Mouse (Mus musculus): ENCODE measurements around the gene Slc38a7. TPM values are rescaled to one million over a fixed set of nuclear protein-coding genes. Genes with fewer than 3 reads are reported as not detected.
"Not testable (repeated sequence)": the region's sequence is repeated elsewhere in the genome, so short reads cannot be mapped to it uniquely, and the experiment has no call there.

Gene Slc38a7
- polyA plus RNA-seq, 1 experiment from 2014 or later: 13.7 TPM

DNA sequence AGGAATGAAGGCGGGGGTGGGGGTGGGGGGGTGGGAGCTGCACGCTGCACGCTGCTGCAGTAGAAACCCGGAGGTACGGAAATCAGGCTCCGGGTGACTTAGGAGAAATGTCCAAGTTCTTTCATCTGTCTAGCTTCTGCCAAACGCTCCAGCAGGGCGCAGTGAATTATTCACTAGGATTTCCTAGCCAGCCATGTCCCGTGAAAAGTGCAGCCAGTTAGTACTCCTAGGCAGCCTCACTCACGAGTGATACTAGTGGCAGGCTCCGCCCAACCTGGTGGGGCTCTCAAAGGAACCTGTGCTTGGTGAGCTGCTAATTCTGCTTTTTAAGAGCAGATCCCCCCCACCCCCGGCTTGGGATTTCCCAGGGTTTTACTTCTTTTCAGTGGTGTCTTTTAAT, 31.2 kb upstream of the Slc38a7 start:
- no peak overlapping the region for H3K9ac ChIP-seq (ENCODE audit: low read length)
- 75% methylated on average over 12 of the region's 12 CpGs for WGBS
- H3K27me3 ChIP-seq (ENCODE audit: control insufficient read depth, insufficient read depth, low read length): no peaks in the 10 kb centered on the region
- ATAC-seq (ENCODE audit: insufficient read depth, low FRiP score): no peak
- no peaks in the 10 kb centered on the region for H3K9me3 ChIP-seq (replicated peaks; ENCODE audit: control insufficient read depth, low read length)
- H3K27ac ChIP-seq (ENCODE audit: low read length): no peak overlapping the region
- H3K4me1 ChIP-seq (ENCODE audit: control insufficient read depth, insufficient read depth, low read length): peaks cover 12% of the 10 kb centered on the region
- H3K36me3 ChIP-seq (ENCODE audit: control insufficient read depth, insufficient read depth, low read length): no peaks in the 10 kb centered on the region
- H3K4me2 ChIP-seq (ENCODE audit: low read depth, low read length): no peak overlapping the region
- H3K4me3 ChIP-seq (replicated peaks; ENCODE audit: low read length): no peak overlapping the region

DNA sequence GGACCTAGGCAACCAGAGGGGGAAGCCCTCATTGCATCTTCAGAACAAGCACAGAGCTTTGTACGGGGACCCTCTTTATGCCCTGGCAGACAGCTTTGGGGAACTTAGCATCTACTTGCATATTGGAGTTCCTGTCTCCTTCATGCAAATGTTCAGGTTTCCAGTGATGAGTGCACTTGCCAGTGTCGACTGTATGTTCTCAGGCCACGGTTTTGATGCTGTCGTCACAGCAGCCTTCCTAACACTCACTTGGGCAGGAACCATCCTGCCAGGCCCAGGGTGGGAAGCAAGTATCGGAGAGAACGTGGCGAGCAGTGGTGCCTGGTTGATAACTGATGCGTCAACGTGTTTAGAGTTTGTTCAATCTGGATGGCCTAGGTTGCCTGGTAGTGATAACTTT, 28.9 kb upstream of the Slc38a7 start:
- no peak overlapping the region for H3K9ac ChIP-seq (ENCODE audit: low read length)
- H3K27me3 ChIP-seq (ENCODE audit: control insufficient read depth, insufficient read depth, low read length): no peaks in the 10 kb centered on the region
- peaks cover 3% of the 10 kb centered on the region; the same call in 1 of the 2 replicates for H3K36me3 ChIP-seq (ENCODE audit: control insufficient read depth, insufficient read depth, low read length)
- ATAC-seq (ENCODE audit: insufficient read depth, low FRiP score): no peak
- H3K4me1 ChIP-seq (ENCODE audit: control insufficient read depth, insufficient read depth, low read length): peaks cover 18% of the 10 kb centered on the region
- WGBS: 86% methylated on average over 9 of the region's 9 CpGs
- no peak overlapping the region for H3K27ac ChIP-seq (ENCODE audit: low read length)
- H3K9me3 ChIP-seq (replicated peaks; ENCODE audit: control insufficient read depth, low read length): no peaks in the 10 kb centered on the region
- H3K4me3 ChIP-seq (replicated peaks; ENCODE audit: low read length): no peak overlapping the region
- H3K4me2 ChIP-seq (ENCODE audit: low read depth, low read length): no peak overlapping the region

DNA sequence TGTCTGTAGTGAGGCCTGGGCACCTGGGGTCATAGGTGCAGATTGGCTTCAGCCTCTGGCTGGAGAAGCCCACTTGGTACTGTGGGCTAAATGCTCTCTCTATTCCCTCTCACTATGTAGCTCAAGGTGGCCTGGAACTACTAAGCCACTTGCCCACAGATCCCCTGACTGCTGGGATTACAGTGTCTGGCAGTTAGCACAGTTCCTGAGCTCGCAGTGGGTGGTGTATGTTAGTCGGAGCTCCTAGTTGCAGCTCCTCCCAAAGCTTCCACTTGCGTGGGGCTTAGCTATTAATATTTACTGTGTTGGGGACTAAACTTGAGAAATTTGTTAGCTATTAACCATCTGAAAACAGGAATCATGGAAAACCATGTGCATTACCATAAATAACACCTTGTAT, 28.2 kb upstream of the Slc38a7 start:
- H3K27me3 ChIP-seq (ENCODE audit: control insufficient read depth, insufficient read depth, low read length): no peaks in the 10 kb centered on the region

DNA sequence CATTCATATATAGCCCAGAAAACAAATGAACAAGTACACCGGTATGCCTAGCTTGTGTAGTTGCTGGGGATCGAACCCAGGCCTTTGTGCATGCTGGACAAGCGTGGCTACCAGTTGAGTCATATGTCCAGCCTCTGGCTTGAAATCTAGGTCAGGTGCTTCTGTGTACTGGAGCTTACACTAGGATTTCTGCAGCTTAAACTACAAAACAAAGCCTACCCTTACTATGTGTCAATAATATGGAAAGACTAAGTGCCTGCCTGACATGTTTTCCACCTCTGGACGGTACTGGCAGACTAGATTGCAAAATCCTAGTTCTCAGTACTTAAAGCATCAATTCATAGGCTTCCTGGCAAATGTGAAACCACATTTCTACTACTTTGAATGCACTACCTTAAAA, 26.5 kb upstream of the Slc38a7 start:
- no peak overlapping the region for H3K4me2 ChIP-seq (ENCODE audit: low read depth, low read length)
- H3K4me1 ChIP-seq (ENCODE audit: control insufficient read depth, insufficient read depth, low read length): 0 out of 2 replicates have a peak, but pooled peaks cover 9% of the 10 kb centered on the region
- peaks cover 8% of the 10 kb centered on the region for H3K36me3 ChIP-seq (ENCODE audit: control insufficient read depth, insufficient read depth, low read length)
- 83% methylated on average over 4 of the region's 4 CpGs for WGBS
- no peaks in the 10 kb centered on the region for H3K9me3 ChIP-seq (replicated peaks; ENCODE audit: control insufficient read depth, low read length)
- H3K4me3 ChIP-seq (replicated peaks; ENCODE audit: low read length): no peak overlapping the region
- H3K9ac ChIP-seq (ENCODE audit: low read length): no peak overlapping the region
- no peaks in the 10 kb centered on the region for H3K27me3 ChIP-seq (ENCODE audit: control insufficient read depth, insufficient read depth, low read length)
- no peak for ATAC-seq (ENCODE audit: insufficient read depth, low FRiP score)
- no peak overlapping the region for H3K27ac ChIP-seq (ENCODE audit: low read length)

More for the DNA sequence above, 28.2 kb upstream of the Slc38a7 start:
- H3K9me3 ChIP-seq (replicated peaks; ENCODE audit: control insufficient read depth, low read length): no peaks in the 10 kb centered on the region
- no peak overlapping the region for H3K9ac ChIP-seq (ENCODE audit: low read length)
- no peak for ATAC-seq (ENCODE audit: insufficient read depth, low FRiP score)
- no peak overlapping the region for H3K4me2 ChIP-seq (ENCODE audit: low read depth, low read length)
- peaks cover 4% of the 10 kb centered on the region; the same call in 1 of the 2 replicates for H3K36me3 ChIP-seq (ENCODE audit: control insufficient read depth, insufficient read depth, low read length)
- H3K4me1 ChIP-seq (ENCODE audit: control insufficient read depth, insufficient read depth, low read length): peaks cover 12% of the 10 kb centered on the region; the same call in 1 of the 2 replicates
- 82% methylated on average over 3 of the region's 3 CpGs for WGBS
- no peak overlapping the region for H3K4me3 ChIP-seq (replicated peaks; ENCODE audit: low read length)
- no peak overlapping the region for H3K27ac ChIP-seq (ENCODE audit: low read length)

DNA sequence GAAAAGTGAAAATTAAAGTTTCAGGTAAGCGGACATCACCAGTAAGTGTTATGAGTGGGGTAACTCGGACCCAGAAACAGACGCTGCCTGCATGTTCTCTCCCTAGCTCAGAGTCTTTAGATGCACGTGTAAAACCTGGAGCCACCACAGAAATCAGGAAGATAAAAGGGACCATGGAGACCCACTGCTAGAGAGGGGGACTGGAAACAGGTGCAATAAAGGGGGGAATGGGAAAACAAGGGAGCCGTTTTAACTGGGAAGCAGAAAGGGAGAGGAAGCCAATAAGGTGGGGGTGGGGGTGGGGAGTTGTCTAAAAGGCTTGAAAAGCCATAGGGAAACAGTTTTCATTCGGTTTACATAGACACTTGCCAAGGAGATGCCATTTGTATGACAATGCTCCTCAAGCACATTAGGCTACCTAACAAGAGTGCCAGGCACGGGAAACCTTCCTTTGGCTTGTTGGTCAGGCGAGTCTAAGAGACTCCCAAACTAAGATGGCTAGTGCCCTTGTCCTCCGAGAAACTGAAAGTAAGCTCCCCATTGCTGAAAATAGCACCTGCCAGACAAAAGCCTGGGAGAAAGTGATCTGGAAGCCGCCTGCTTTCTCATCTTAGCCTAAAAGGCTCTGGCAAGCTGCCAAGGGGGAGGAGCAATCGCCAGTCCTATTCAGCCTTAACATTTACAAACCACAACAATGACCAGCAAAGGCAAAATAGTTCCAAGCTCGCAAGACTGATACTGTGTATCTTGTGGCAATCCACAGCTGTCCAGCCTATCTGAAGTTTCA, 25.0 kb upstream of the Slc38a7 start:
- peaks cover 9% of the 10 kb centered on the region for H3K36me3 ChIP-seq (ENCODE audit: control insufficient read depth, insufficient read depth, low read length)
- no peak overlapping the region for H3K9ac ChIP-seq (ENCODE audit: low read length)
- H3K4me1 ChIP-seq (ENCODE audit: control insufficient read depth, insufficient read depth, low read length): 0 out of 2 replicates have a peak, but pooled peaks cover 9% of the 10 kb centered on the region
- peak overlapping the region; percentile 40 for H3K4me2 ChIP-seq (ENCODE audit: low read depth, low read length)
- H3K9me3 ChIP-seq (replicated peaks; ENCODE audit: control insufficient read depth, low read length): no peaks in the 10 kb centered on the region
- ATAC-seq (ENCODE audit: insufficient read depth, low FRiP score): no peak
- 50% methylated on average over 12 of the region's 12 CpGs for WGBS
- H3K27ac ChIP-seq (ENCODE audit: low read length): no peak overlapping the region
- no peaks in the 10 kb centered on the region for H3K27me3 ChIP-seq (ENCODE audit: control insufficient read depth, insufficient read depth, low read length)
- H3K4me3 ChIP-seq (replicated peaks; ENCODE audit: low read length): 0 out of 2 replicates have a peak overlapping the region, but pooled peaks have one; percentile 11

DNA sequence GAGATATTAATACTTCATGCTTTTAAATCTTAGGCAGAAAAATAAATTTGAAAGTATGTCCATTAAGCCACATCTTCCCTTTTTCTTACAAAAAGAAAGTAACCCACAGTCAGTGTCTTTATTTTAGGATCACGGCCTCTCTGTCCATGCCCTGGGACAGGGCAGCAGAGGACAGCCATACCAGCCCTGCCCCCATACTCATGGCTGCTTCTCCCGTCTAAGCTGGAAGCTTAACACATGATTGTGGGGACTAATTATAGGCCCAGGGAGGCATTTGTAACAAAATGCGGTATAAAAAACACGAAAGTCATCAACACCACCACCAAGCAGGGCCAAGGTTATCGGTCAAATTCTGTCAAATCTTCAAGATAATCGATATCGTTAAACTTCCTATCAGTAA, 21.9 kb upstream of the Slc38a7 start:
- Histone ChIP-seq H3K4me3 (replicated peaks; ENCODE audit: low read length) (no peak overlapping the region), H3K4me2 (ENCODE audit: low read depth, low read length) (no peak overlapping the region), H3K9me3 (replicated peaks; ENCODE audit: control insufficient read depth, low read length) (no peaks in the 10 kb centered on the region), H3K9ac (ENCODE audit: low read length) (no peak overlapping the region), H3K4me1 (ENCODE audit: control insufficient read depth, insufficient read depth, low read length) (0 out of 2 replicates have a peak, but pooled peaks cover 9% of the 10 kb centered on the region), H3K36me3 (ENCODE audit: control insufficient read depth, insufficient read depth, low read length) (peaks cover 12% of the 10 kb centered on the region), H3K27me3 (ENCODE audit: control insufficient read depth, insufficient read depth, low read length) (no peaks in the 10 kb centered on the region), H3K27ac (ENCODE audit: low read length) (no peak overlapping the region)
- WGBS: 93% methylated on average over 7 of the region's 7 CpGs
- ATAC-seq (ENCODE audit: insufficient read depth, low FRiP score): no peak

DNA sequence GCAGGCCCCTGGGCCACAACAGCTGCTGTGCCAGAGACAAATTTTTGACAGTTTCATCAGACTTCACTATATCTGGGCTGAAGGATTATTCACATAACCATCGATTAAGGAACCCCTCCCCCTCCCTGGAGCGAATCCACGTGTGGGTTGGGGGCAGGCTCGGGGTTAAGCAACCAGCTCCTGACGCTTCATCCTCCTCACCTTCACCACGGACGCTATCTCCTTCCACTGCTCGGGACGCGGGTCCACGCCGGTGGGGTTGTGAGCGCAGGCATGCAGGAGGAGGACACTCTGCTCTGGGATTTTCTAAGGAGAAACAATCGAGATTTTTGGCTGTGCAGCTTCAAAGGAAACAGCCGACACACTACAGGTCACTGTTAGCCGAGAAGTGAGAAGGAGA, 18.4 kb upstream of the Slc38a7 start:
- Histone ChIP-seq H3K4me3 (replicated peaks; ENCODE audit: low read length) (no peak overlapping the region), H3K36me3 (ENCODE audit: control insufficient read depth, insufficient read depth, low read length) (peaks cover 24% of the 10 kb centered on the region), H3K27me3 (ENCODE audit: control insufficient read depth, insufficient read depth, low read length) (no peaks in the 10 kb centered on the region), H3K4me2 (ENCODE audit: low read depth, low read length) (no peak overlapping the region), H3K27ac (ENCODE audit: low read length) (no peak overlapping the region), H3K9ac (ENCODE audit: low read length) (no peak overlapping the region), H3K4me1 (ENCODE audit: control insufficient read depth, insufficient read depth, low read length) (no peaks in the 10 kb centered on the region), H3K9me3 (replicated peaks; ENCODE audit: control insufficient read depth, low read length) (no peaks in the 10 kb centered on the region)
- no peak for ATAC-seq (ENCODE audit: insufficient read depth, low FRiP score)
- WGBS: 91% methylated on average over 16 of the region's 16 CpGs

DNA sequence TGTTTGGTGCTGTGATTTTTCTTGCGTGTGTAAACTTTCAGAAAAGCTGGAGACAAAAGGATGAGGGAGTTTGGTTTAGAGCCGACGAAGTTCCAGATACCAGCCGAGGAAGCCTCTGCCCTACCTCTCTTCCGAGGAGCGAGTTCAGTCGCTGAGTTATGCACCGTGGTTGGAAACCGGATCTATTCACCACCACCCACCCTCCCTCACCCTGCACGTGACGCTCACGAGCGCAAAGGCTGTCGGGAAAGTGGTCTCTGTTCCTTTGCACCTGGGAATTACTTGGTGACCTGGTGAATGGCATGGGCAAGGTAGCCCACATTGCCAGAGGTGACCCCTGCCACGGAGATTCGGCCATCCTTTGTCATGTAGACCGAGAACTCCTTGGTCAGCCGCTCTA, 11.5 kb upstream of the Slc38a7 start:
- WGBS: 94% methylated on average over 17 of the region's 18 CpGs
- not testable (repeated sequence) for H3K9me3 ChIP-seq (replicated peaks; ENCODE audit: control insufficient read depth, low read length); H3K4me3 ChIP-seq (replicated peaks; ENCODE audit: low read length); H3K27me3 ChIP-seq (ENCODE audit: control insufficient read depth, insufficient read depth, low read length); H3K4me1 ChIP-seq (ENCODE audit: control insufficient read depth, insufficient read depth, low read length); H3K27ac ChIP-seq (ENCODE audit: low read length); H3K4me2 ChIP-seq (ENCODE audit: low read depth, low read length); ATAC-seq (ENCODE audit: insufficient read depth, low FRiP score); H3K9ac ChIP-seq (ENCODE audit: low read length)
- peaks cover 16% of the 10 kb centered on the region for H3K36me3 ChIP-seq (ENCODE audit: control insufficient read depth, insufficient read depth, low read length)

DNA sequence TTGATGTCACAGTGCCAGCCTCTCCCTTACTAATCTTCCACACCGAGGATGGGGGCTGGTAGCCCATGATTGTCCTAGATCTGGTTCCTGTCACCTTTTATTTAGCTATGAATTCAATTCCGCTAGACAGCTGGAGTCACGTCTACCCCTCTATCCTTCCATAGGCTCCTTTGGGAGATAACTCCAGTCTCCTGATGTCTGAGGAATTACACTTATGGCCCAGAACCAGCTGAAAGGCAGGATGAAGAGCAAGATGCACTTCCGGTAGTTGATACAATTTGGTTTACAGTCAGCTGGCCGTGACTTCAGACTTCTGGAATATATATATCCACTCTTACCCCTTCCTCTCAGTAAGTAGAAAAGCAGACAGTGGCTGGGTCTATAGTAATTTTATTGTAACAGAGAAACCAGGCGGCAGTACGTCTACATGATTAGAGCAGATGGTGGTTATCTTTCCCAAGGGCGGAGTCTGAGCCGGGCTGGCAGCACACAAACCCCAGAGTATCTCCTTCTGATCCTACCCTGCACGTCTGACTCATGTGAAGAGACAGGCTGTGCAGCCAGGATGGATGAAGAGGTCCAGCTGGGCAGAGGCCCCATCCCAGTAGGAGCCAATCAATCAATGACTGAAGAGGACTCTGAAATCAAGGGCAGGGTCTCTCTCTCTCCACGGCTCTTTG, 10.6 kb upstream of the Slc38a7 start:
- H3K36me3 ChIP-seq (ENCODE audit: control insufficient read depth, insufficient read depth, low read length): peaks cover 16% of the 10 kb centered on the region
- 68% methylated on average over 10 of the region's 11 CpGs for WGBS
- H3K4me3 ChIP-seq (replicated peaks; ENCODE audit: low read length); H3K27me3 ChIP-seq (ENCODE audit: control insufficient read depth, insufficient read depth, low read length); H3K4me1 ChIP-seq (ENCODE audit: control insufficient read depth, insufficient read depth, low read length); H3K4me2 ChIP-seq (ENCODE audit: low read depth, low read length); H3K9ac ChIP-seq (ENCODE audit: low read length); H3K9me3 ChIP-seq (replicated peaks; ENCODE audit: control insufficient read depth, low read length): not testable (repeated sequence)
- H3K27ac ChIP-seq (ENCODE audit: low read length): peak overlapping the region; percentile 7; the same call in 1 of the 2 replicates
- peak; percentile 25; the same call in 1 of the 2 replicates for ATAC-seq (ENCODE audit: insufficient read depth, low FRiP score)

All from stomach, embryonic 16.5 days (tissue).